ENCODE assay signal across 8 mouse cellular contexts in genomic region chr1:36065761-36066150, GRCm38 (mm10). TPM values are rescaled to one million over a fixed set of nuclear protein-coding genes. Genes with fewer than 3 reads are reported as not detected.
A peak's percentile ranks its signal among the peaks of the same experiment; 100 is the strongest.
DNase-seq lines count a peak whose midpoint lies in the region; ATAC-seq lines count a peak whose summit lies in the region.

No protein-coding gene starts in this region.

- peak overlapping the region; percentile 44 for H3K4me2 ChIP-seq in embryonic facial prominence, embryonic 11.5 days (ENCODE audit: low read depth, low read length)
- H3K4me2 ChIP-seq in hindbrain, embryonic 11.5 days (replicated peaks; ENCODE audit: low read depth, low read length): 0 out of 2 replicates have a peak overlapping the region, but pooled peaks have one; percentile 18
- H3K4me2 ChIP-seq in liver, embryonic 16.5 days (ENCODE audit: low read depth, low read length): peak overlapping the region; percentile 69

- H3K4me1 ChIP-seq in embryonic facial prominence, embryonic 11.5 days (ENCODE audit: control insufficient read depth, insufficient read depth, low read length): peaks cover 6% of the 10 kb centered on the region
- peaks cover 16% of the 10 kb centered on the region for H3K4me1 ChIP-seq in hindbrain, embryonic 11.5 days (replicated peaks; ENCODE audit: control insufficient read depth, insufficient read depth, low read length)
- H3K4me1 ChIP-seq in liver, embryonic 16.5 days (ENCODE audit: control insufficient read depth, low read depth, low read length): peaks cover 53% of the 10 kb centered on the region

- 53% methylated on average over 9 of the region's 9 CpGs for WGBS in embryonic facial prominence, embryonic 11.5 days
- 54% methylated on average over 9 of the region's 9 CpGs for WGBS in hindbrain, embryonic 11.5 days
- WGBS in liver, embryonic 16.5 days (ENCODE audit: insufficient replicate concordance): 59% methylated on average over 9 of the region's 9 CpGs

- peak overlapping the region; percentile 14; the same call in 1 of the 2 replicates for H3K9ac ChIP-seq in embryonic facial prominence, embryonic 11.5 days (replicated peaks; ENCODE audit: low read length)
- H3K9ac ChIP-seq in hindbrain, embryonic 11.5 days (ENCODE audit: low read depth, low read length): no peak overlapping the region
- peak overlapping the region; percentile 52 for H3K9ac ChIP-seq in liver, embryonic 16.5 days (ENCODE audit: low read depth, low read length)

- H3K4me3 ChIP-seq in embryonic facial prominence, embryonic 11.5 days (ENCODE audit: low read depth, low read length): no peak overlapping the region; the same call in 1 of the 2 replicates
- no peak overlapping the region for H3K4me3 ChIP-seq in hindbrain, embryonic 11.5 days (ENCODE audit: low read depth, low read length)
- peak overlapping the region; percentile 32; the same call in 1 of the 2 replicates for H3K4me3 ChIP-seq in liver, embryonic 16.5 days (ENCODE audit: low read depth, low read length)

- no peaks in the 10 kb centered on the region for H3K9me3 ChIP-seq in embryonic facial prominence, embryonic 11.5 days (replicated peaks; ENCODE audit: control insufficient read depth, low read length)
- H3K9me3 ChIP-seq in hindbrain, embryonic 11.5 days (ENCODE audit: control insufficient read depth, low read length): no peaks in the 10 kb centered on the region
- no peaks in the 10 kb centered on the region for H3K9me3 ChIP-seq in liver, embryonic 16.5 days (replicated peaks; ENCODE audit: control insufficient read depth, low read length)

- peak; percentile 17 for DNase-seq in kidney, adult 18-20 months
- DNase-seq in kidney, postnatal 36 days: no peak
- DNase-seq in embryonic facial prominence, embryonic 11.5 days (ENCODE audit: low spot score): no peak
- DNase-seq in hindbrain, embryonic 11.5 days (ENCODE audit: low spot score): no peak
- DNase-seq in frontal cortex, postnatal 25 days (ENCODE audit: low spot score in 2 of 2): no peak
- no peak for DNase-seq in adrenal gland, postnatal 14 days
- DNase-seq in cerebellum, postnatal 36 days: no peak

- H3K27ac ChIP-seq in embryonic facial prominence, embryonic 11.5 days (replicated peaks; ENCODE audit: low read depth, low read length): no peak overlapping the region
- no peak overlapping the region for H3K27ac ChIP-seq in hindbrain, embryonic 11.5 days (ENCODE audit: low read depth, low read length)
- no peak overlapping the region for H3K27ac ChIP-seq in liver, embryonic 16.5 days (ENCODE audit: low read length)

- no peak for ATAC-seq in embryonic facial prominence, embryonic 11.5 days (replicated peaks; ENCODE audit: insufficient number of reproducible peaks, low FRiP score, low TSS enrichment, low read depth)
- ATAC-seq in hindbrain, embryonic 11.5 days (ENCODE audit: low FRiP score): no peak
- ATAC-seq in liver, embryonic 16.5 days (ENCODE audit: low read depth): no peak

- no peaks in the 10 kb centered on the region for H3K36me3 ChIP-seq in embryonic facial prominence, embryonic 11.5 days (replicated peaks; ENCODE audit: control insufficient read depth, insufficient read depth, low read depth, low read length)
- no peaks in the 10 kb centered on the region for H3K36me3 ChIP-seq in hindbrain, embryonic 11.5 days (ENCODE audit: control insufficient read depth, insufficient read depth, low read length)
- no peaks in the 10 kb centered on the region for H3K36me3 ChIP-seq in liver, embryonic 16.5 days (ENCODE audit: control insufficient read depth, insufficient read depth)

- peaks cover 6% of the 10 kb centered on the region; the same call in 1 of the 2 replicates for H3K27me3 ChIP-seq in embryonic facial prominence, embryonic 11.5 days (ENCODE audit: control insufficient read depth, insufficient read depth, low read length)
- H3K27me3 ChIP-seq in hindbrain, embryonic 11.5 days (ENCODE audit: control insufficient read depth, insufficient read depth, low read length): no peaks in the 10 kb centered on the region
- H3K27me3 ChIP-seq in liver, embryonic 16.5 days (ENCODE audit: control insufficient read depth, insufficient read depth, low read depth, low read length): no peaks in the 10 kb centered on the region

RNA-seq across cellular contexts. Expression of gene Hs6st1, which starts 2.4 kb away (rescaled TPM):
- polyA plus RNA-seq in embryonic facial prominence, embryonic 11.5 days (2014; fragmentation: Nextera tagmentation; extraction: Ambion mirVana): 10.5 and 10.9 TPM in 2 replicates
- polyA plus RNA-seq in hindbrain, embryonic 11.5 days (2014; fragmentation: Nextera tagmentation; extraction: Ambion mirVana): 10.7 and 14.9 TPM in 2 replicates
- polyA plus RNA-seq in liver, embryonic 16.5 days (2015; fragmentation: Nextera tagmentation; extraction: Ambion mirVana): 4.7 and 5.2 TPM in 2 replicates
- total RNA-seq in adrenal gland, postnatal 14 days (2021): 71.6 and 89.0 TPM in 2 replicates

Comparison
In these comparisons a context has a peak if more than half of its experiments do, and no peak if none do; other contexts are left out.
1. H3K4me2 ChIP-seq: peak in every context shown above with its lines; median percentile 69 in liver, embryonic 16.5 days; 44 in embryonic facial prominence, embryonic 11.5 days; 18 in hindbrain, embryonic 11.5 days.